Mouse (Mus musculus): ENCODE data around the gene Arid3c. TPM values are rescaled to one million over a fixed set of nuclear protein-coding genes. Genes with fewer than 3 reads are reported as not detected.

Gene Arid3c
- polyA plus RNA-seq, 1 experiment from 2014 or later, result not detected

DNA sequence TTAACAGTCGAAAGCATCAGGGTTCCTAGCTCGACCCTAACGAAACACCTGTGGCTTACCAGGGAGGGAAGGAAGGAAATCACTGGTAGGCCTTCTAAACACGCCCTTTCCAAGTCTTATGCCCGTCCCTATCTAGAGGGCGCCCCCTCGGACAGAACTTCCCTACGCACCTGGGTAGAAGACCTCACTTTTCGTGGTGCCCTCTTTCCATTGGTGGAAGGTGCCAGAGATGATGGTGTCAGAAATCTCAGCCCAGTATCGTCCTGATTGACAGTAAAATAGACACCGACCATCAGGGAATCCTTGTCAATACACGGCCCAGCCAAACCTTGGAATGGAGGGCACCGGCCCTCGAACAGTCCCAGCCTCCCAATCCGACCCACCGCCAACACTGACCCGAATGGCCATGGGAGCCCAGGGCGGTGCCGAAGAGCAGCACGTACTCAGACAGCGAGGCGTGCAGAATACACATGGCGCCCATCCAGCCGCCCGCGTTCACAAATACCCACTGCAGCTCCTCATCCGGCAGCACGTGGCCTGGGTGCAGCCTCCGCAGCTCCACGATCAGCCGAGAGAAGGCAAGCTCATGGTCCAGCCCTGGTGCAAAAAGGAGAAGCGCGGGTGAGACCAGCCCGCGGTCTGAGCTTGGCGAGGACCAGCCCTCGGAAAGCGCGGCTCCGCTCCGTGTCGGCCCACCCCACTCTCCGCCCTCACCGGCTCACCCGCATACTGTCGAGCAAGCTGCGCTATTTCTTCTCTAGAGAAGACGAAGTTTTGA is 9.6 kb upstream of the Arid3c start:
- 1% methylated on average over 48 of the region's 48 CpGs for WGBS
- Histone ChIP-seq H3K27me3 (ENCODE audit: control insufficient read depth, insufficient read depth, low read length) (no peaks in the 10 kb centered on the region), H3K4me2 (ENCODE audit: low read depth, severe bottlenecking) (peak overlapping the region; percentile 94), H3K4me1 (ENCODE audit: control insufficient read depth, insufficient read depth, low read length) (0 out of 2 replicates have a peak, but pooled peaks cover 2% of the 10 kb centered on the region), H3K9me3 (ENCODE audit: control insufficient read depth, low read length) (no peaks in the 10 kb centered on the region), H3K9ac (ENCODE audit: low read length) (peak overlapping the region; percentile 75), H3K27ac (replicated peaks; ENCODE audit: low read depth, low read length) (peak overlapping the region; percentile 56; the same call in 1 of the 2 replicates), H3K4me3 (ENCODE audit: low read depth, low read length) (peak overlapping the region; percentile 72), H3K36me3 (ENCODE audit: control insufficient read depth, insufficient read depth, low read length) (peaks cover 4% of the 10 kb centered on the region; the same call in 1 of the 2 replicates)
- ATAC-seq (ENCODE audit: insufficient number of reproducible peaks, low FRiP score, low TSS enrichment, low read depth) (peak; percentile 60), DNase-seq (ENCODE audit: low spot score) (no peak)

DNA sequence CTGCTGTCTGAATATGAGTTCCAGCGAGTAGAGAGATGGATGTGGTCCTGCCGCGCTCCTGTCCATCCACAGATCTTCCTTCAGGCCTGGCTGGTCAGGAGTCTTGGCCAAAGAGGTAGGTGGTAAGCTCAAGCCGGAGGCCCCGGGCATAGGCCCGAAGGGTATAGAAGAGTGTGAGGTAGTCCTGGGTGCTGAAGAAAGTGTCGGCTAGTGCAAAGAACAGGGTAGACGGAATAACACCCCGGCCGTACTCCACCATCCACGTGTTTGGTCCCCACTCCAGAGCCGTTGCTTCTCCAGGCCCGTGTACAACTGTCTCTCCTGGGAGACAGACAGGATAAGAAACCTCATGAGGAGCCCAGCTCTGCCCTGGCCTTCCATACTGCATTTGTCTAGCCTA is 8.3 kb upstream of the Arid3c start:
- H3K36me3 ChIP-seq (ENCODE audit: control insufficient read depth, insufficient read depth, low read length), result peaks cover 4% of the 10 kb centered on the region; the same call in 1 of the 2 replicates
- H3K27ac ChIP-seq (replicated peaks; ENCODE audit: low read depth, low read length), result no peak overlapping the region
- no peaks in the 10 kb centered on the region for H3K27me3 ChIP-seq (ENCODE audit: control insufficient read depth, insufficient read depth, low read length)
- DNase-seq (ENCODE audit: low spot score), result no peak
- 0 out of 2 replicates have a peak, but pooled peaks cover 2% of the 10 kb centered on the region for H3K4me1 ChIP-seq (ENCODE audit: control insufficient read depth, insufficient read depth, low read length)
- WGBS, result 93% methylated on average over 13 of the region's 13 CpGs
- H3K9ac ChIP-seq (ENCODE audit: low read length), result no peak overlapping the region
- H3K9me3 ChIP-seq (ENCODE audit: control insufficient read depth, low read length), result no peaks in the 10 kb centered on the region
- H3K4me2 ChIP-seq (ENCODE audit: low read depth, severe bottlenecking), result no peak overlapping the region; the same call in 1 of the 2 replicates
- ATAC-seq (ENCODE audit: insufficient number of reproducible peaks, low FRiP score, low TSS enrichment, low read depth), result no peak
- H3K4me3 ChIP-seq (ENCODE audit: low read depth, low read length), result no peak overlapping the region

DNA sequence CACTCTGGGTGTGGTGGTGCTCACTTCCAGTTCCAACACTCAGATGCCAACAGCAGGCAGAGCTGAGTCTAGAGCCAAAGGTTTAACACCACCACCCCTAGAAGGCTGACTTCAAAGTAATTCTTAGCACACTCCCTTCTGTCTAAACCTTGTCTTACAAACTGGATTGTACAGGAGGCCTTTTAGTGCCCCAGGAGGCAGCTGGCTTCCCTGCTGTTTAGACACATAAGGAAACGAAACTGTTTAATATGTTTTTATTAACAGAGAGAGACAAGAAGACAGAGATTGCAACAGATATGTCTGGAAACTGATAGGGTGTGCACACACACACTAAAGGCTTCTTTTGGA is 7.3 kb upstream of the Arid3c start:
- WGBS, result 44% methylated on average over 1 of the region's 1 CpGs

DNA sequence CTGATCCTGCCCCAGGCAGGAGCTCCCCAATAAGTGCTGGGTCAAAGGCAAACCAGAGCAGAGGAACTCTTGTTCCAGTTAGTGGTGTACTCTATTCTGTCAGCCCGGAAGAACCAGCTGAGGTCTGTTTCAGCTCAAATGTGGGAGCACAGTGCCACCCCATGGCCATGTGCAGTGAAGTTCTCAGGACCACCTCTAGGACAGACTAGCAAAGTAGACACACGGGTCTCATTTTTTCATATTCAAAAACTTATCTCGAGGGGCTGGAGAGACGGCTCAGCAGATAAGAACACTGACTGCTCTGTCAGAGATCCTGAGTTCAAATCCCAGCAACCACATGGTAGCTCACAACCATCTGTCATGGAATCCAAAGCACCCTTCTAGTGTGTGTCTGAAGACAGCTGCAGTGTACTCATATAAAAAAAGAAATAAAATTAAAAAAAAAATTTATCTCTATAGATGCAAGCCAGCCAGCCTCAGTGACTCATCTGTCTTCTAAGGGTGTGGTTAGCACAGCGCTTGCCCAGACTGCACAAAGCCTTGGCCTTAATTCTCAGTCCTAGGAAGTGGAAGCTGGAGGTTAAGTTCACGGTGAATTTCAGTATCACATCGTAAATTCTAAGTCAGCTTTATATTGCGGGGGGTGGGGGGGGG is 6.8 kb upstream of the Arid3c start:
- WGBS, result 31% methylated on average over 8 of the region's 8 CpGs

More for the DNA sequence above, 7.3 kb upstream of the Arid3c start:
- ATAC-seq (ENCODE audit: insufficient number of reproducible peaks, low FRiP score, low TSS enrichment, low read depth) (no peak), DNase-seq (ENCODE audit: low spot score) (no peak)
- H3K4me2 ChIP-seq (ENCODE audit: low read depth, severe bottlenecking), result no peak overlapping the region
- 0 out of 2 replicates have a peak, but pooled peaks cover 2% of the 10 kb centered on the region for H3K4me1 ChIP-seq (ENCODE audit: control insufficient read depth, insufficient read depth, low read length)
- H3K9ac ChIP-seq (ENCODE audit: low read length), result no peak overlapping the region
- no peak overlapping the region for H3K27ac ChIP-seq (replicated peaks; ENCODE audit: low read depth, low read length)
- no peaks in the 10 kb centered on the region for H3K9me3 ChIP-seq (ENCODE audit: control insufficient read depth, low read length)
- peaks cover 4% of the 10 kb centered on the region; the same call in 1 of the 2 replicates for H3K36me3 ChIP-seq (ENCODE audit: control insufficient read depth, insufficient read depth, low read length)
- no peak overlapping the region for H3K4me3 ChIP-seq (ENCODE audit: low read depth, low read length)
- H3K27me3 ChIP-seq (ENCODE audit: control insufficient read depth, insufficient read depth, low read length), result peaks cover 3% of the 10 kb centered on the region

DNA sequence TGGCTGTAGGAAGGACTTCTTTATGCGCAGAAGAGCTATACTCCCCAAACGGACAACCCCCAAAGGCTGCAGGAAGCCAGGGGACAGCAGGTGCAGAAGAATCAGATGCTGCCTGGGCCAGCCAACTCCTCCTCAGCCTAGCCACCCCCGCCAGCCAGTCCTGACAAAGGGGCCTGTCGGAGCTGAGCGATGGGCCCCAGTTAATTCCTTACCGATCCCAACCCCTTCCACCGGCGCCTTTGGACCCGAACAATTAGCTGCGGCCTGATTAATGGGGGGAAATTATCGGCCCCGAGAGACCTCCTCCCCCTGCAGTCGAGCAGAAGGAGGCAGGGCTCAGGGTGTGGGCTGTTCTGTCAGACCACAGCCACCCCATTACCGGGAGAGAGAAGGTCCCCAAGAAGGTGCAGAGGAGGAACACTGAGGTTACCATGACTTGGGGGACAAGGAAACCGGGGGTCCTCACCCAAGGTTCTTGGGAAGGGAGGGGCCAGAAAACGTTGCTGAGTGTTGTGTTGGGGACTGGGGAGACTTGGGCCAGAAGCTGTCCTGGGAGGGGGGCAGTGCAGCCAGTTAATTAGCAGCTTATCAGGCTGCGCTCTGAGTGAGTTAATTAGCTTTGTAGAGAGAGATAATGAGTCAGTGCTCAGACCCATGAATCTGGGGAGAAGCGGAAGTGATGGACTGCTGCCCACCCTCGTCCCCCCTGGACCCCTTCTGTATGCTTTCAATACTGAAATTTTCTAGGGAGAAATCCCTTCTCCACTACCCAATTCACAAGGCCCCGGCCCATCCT is 3.9 kb downstream of the Arid3c start:
- H3K4me2 ChIP-seq (ENCODE audit: low read depth, severe bottlenecking), result no peak overlapping the region
- no peak overlapping the region for H3K4me3 ChIP-seq (ENCODE audit: low read depth, low read length)
- no peaks in the 10 kb centered on the region for H3K9me3 ChIP-seq (ENCODE audit: control insufficient read depth, low read length)
- no peak overlapping the region for H3K27ac ChIP-seq (replicated peaks; ENCODE audit: low read depth, low read length)
- no peak overlapping the region for H3K9ac ChIP-seq (ENCODE audit: low read length)
- 14% methylated on average over 20 of the region's 20 CpGs for WGBS
- H3K36me3 ChIP-seq (ENCODE audit: control insufficient read depth, insufficient read depth, low read length), result no peaks in the 10 kb centered on the region
- DNase-seq (ENCODE audit: low spot score) (no peak), ATAC-seq (ENCODE audit: insufficient number of reproducible peaks, low FRiP score, low TSS enrichment, low read depth) (no peak)
- H3K27me3 ChIP-seq (ENCODE audit: control insufficient read depth, insufficient read depth, low read length), result peaks cover 80% of the 10 kb centered on the region
- H3K4me1 ChIP-seq (ENCODE audit: control insufficient read depth, insufficient read depth, low read length), result peaks cover 10% of the 10 kb centered on the region

More for the DNA sequence above, 6.8 kb upstream of the Arid3c start:
- H3K4me2 ChIP-seq (ENCODE audit: low read depth, severe bottlenecking), result no peak overlapping the region
- peaks cover 4% of the 10 kb centered on the region; the same call in 1 of the 2 replicates for H3K36me3 ChIP-seq (ENCODE audit: control insufficient read depth, insufficient read depth, low read length)
- H3K9me3 ChIP-seq (ENCODE audit: control insufficient read depth, low read length), result no peaks in the 10 kb centered on the region
- DNase-seq (ENCODE audit: low spot score) (peak; percentile 78), ATAC-seq (ENCODE audit: insufficient number of reproducible peaks, low FRiP score, low TSS enrichment, low read depth) (no peak)
- no peak overlapping the region for H3K27ac ChIP-seq (replicated peaks; ENCODE audit: low read depth, low read length)
- H3K4me3 ChIP-seq (ENCODE audit: low read depth, low read length), result no peak overlapping the region
- 0 out of 2 replicates have a peak, but pooled peaks cover 2% of the 10 kb centered on the region for H3K4me1 ChIP-seq (ENCODE audit: control insufficient read depth, insufficient read depth, low read length)
- H3K27me3 ChIP-seq (ENCODE audit: control insufficient read depth, insufficient read depth, low read length), result peaks cover 8% of the 10 kb centered on the region
- H3K9ac ChIP-seq (ENCODE audit: low read length), result no peak overlapping the region

DNA sequence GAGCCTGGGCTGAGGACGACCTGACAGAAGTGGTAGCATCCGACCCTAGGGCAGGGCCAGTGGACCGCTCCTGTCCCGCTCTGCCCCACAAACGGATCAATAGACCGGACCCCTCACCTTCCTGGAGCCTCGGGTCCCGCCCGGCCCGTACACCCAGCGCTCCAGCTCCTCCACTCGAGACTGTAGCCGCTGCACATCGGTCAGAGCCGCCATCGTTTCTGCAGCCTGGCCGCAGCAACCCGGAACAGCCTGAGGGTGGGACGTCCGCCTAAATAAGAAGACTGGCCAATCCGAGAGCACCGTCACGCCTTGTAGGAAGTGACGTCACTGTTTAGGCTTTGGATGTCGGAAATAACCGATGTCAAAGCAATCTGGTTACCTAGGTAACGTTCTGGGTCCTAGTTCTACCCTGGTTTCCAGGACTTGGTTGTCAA is 8.0 kb downstream of the Arid3c start, which contains the start of gene Dctn3:
TSS of gene Dctn3 (minus strand) at position 253 of the 434 bp plus-strand sequence.
- peak; percentile 90 for DNase-seq (ENCODE audit: low spot score)
- peaks cover 2% of the 10 kb centered on the region; the same call in 1 of the 2 replicates for H3K36me3 ChIP-seq (ENCODE audit: control insufficient read depth, insufficient read depth, low read length)
- WGBS, result under 1% methylated on average over 27 of the region's 27 CpGs
- ATAC-seq (ENCODE audit: insufficient number of reproducible peaks, low FRiP score, low TSS enrichment, low read depth), result peak; percentile 88
- no peaks in the 10 kb centered on the region for H3K9me3 ChIP-seq (ENCODE audit: control insufficient read depth, low read length)
- peak within 1 kb of the TSS; percentile 75 for H3K4me2 ChIP-seq (ENCODE audit: low read depth, severe bottlenecking)
- peak within 1 kb of the TSS; percentile 90 for H3K4me3 ChIP-seq (ENCODE audit: low read depth, low read length)
- peak within 1 kb of the TSS; percentile 79 for H3K9ac ChIP-seq (ENCODE audit: low read length)
- peaks cover 43% of the 10 kb centered on the region for H3K27me3 ChIP-seq (ENCODE audit: control insufficient read depth, insufficient read depth, low read length)
- H3K4me1 ChIP-seq (ENCODE audit: control insufficient read depth, insufficient read depth, low read length), result peaks cover 5% of the 10 kb centered on the region; the same call in 1 of the 2 replicates
- no peak within 1 kb of the TSS for H3K27ac ChIP-seq (replicated peaks; ENCODE audit: low read depth, low read length)

DNA sequence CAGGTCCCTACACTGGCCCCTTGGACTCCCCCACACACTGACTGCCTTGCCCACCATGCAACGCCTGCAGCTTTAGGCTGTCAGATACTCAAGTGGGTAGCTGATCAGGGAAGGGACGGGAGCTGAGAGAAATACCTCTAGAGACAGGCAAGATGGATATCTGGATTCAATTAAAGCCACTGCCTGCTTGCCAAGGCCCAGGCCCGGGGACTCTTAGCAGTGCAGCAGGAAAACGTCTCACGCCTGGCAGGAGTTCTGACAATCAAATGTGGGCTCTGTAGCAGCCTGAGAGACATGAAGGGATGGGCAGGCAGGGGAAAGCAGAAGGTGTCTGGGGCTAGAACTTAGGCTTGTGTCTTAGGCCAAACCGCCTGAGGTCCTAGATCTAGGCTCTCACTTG is 14.1 kb downstream of the Arid3c start:
- Histone ChIP-seq H3K4me1 (ENCODE audit: control insufficient read depth, insufficient read depth, low read length) (peaks cover 18% of the 10 kb centered on the region), H3K4me2 (ENCODE audit: low read depth, severe bottlenecking) (no peak overlapping the region), H3K27me3 (ENCODE audit: control insufficient read depth, insufficient read depth, low read length) (no peaks in the 10 kb centered on the region), H3K9ac (ENCODE audit: low read length) (no peak overlapping the region; the same call in 1 of the 2 replicates), H3K4me3 (ENCODE audit: low read depth, low read length) (no peak overlapping the region), H3K36me3 (ENCODE audit: control insufficient read depth, insufficient read depth, low read length) (peaks cover 5% of the 10 kb centered on the region; the same call in 1 of the 2 replicates), H3K9me3 (ENCODE audit: control insufficient read depth, low read length) (no peaks in the 10 kb centered on the region), H3K27ac (replicated peaks; ENCODE audit: low read depth, low read length) (no peak overlapping the region)
- ATAC-seq (ENCODE audit: insufficient number of reproducible peaks, low FRiP score, low TSS enrichment, low read depth) (no peak), DNase-seq (ENCODE audit: low spot score) (no peak)
- 31% methylated on average over 6 of the region's 6 CpGs for WGBS

DNA sequence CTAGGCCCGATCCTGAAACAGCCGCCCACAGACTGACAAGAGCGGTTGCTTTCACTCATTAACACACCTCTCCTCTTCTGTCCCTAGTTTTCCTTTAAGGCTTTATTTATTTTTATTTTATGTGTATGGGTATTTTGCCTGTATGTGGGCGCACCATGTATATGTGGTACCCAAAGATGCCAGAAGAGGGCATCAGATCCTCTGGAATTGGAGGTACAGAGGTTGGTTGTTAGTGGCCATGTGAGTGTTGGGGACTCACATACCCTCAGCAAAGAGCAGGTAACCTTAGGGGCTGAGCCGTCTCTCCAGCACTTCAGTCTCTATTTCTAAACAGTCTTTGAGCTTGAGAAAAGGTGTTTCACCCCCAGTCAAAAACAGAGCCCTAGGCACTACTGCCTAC is 15.3 kb downstream of the Arid3c start:
- H3K9ac ChIP-seq (ENCODE audit: low read length), result no peak overlapping the region
- DNase-seq (ENCODE audit: low spot score) (no peak), ATAC-seq (ENCODE audit: insufficient number of reproducible peaks, low FRiP score, low TSS enrichment, low read depth) (no peak)
- H3K27me3 ChIP-seq (ENCODE audit: control insufficient read depth, insufficient read depth, low read length), result no peaks in the 10 kb centered on the region
- no peak overlapping the region for H3K4me3 ChIP-seq (ENCODE audit: low read depth, low read length)
- WGBS, result 90% methylated on average over 5 of the region's 5 CpGs
- no peak overlapping the region for H3K4me2 ChIP-seq (ENCODE audit: low read depth, severe bottlenecking)
- H3K27ac ChIP-seq (replicated peaks; ENCODE audit: low read depth, low read length), result no peak overlapping the region
- H3K4me1 ChIP-seq (ENCODE audit: control insufficient read depth, insufficient read depth, low read length), result peaks cover 23% of the 10 kb centered on the region
- H3K9me3 ChIP-seq (ENCODE audit: control insufficient read depth, low read length), result no peaks in the 10 kb centered on the region
- peaks cover 5% of the 10 kb centered on the region; the same call in 1 of the 2 replicates for H3K36me3 ChIP-seq (ENCODE audit: control insufficient read depth, insufficient read depth, low read length)
